Mouse (Mus musculus) sigmoid colon, adult 10 weeks (tissue): ENCODE measurements around the gene Tex46. TPM values are rescaled to one million over a fixed set of nuclear protein-coding genes. Genes with fewer than 3 reads are reported as not detected.

Source experiments
- polyA plus RNA-seq: library from polyadenylated mRNA; stranded (reverse); fragments of 350-450 nt; fragmentation: Illumina TruSeq; extraction: RNeasy Lipid Tissue Mini Kit (QIAGEN cat#74804); gene quantifications from one replicate; pipeline ENCODE4 v1.2.3, GENCODE M21; 2014; ENCODE audit warnings: low read depth, low replicate concordance

Tex46 gene
- not detected for polyA plus RNA-seq

GRCm38 (mm10) chr4:136610387-136610856, at the start of gene Tex46:
TSS of gene Tex46 (plus strand) at chr4:136610437.

GRCm38 (mm10) chr4:136602568-136602967, 7.7 kb upstream of the Tex46 start, which contains the start of gene Kdm1a:
TSS of gene Kdm1a (minus strand) at chr4:136602723.

GRCm38 (mm10) chr4:136622388-136622787, 12.2 kb downstream of the Tex46 start, which contains the start of gene Lactbl1:
TSS of gene Lactbl1 (plus strand) at chr4:136622621.

Other genes starting within 250 kb of the Tex46 start
- gene Htr1d, start 186.9 kb upstream of the Tex46 start, polyA plus RNA-seq: 0.19 TPM
- 0.50 TPM for gene 6030445D17Rik, start 148.2 kb upstream of the Tex46 start, polyA plus RNA-seq
- 123 TPM for gene Luzp1, start 140.7 kb upstream of the Tex46 start, polyA plus RNA-seq
- gene Kdm1a, start 7.7 kb upstream of the Tex46 start, polyA plus RNA-seq: 126 TPM
- gene Lactbl1, start 12.2 kb downstream of the Tex46 start, polyA plus RNA-seq: not detected
- 3.4 TPM for gene Ephb2, start 225.6 kb downstream of the Tex46 start, polyA plus RNA-seq